Mouse (Mus musculus) ES-Bruce4 (cell line): ENCODE data around the gene Satb2.

Source experiments
- CTCF ChIP-seq: IDR thresholded peaks from one replicate; pipeline ENCODE4 v1.8.1; 2011; ENCODE audit warnings: low read depth, low read length
- POLR2A ChIP-seq: IDR thresholded peaks from one replicate; pipeline ENCODE4 v1.8.1; 2011; ENCODE audit warnings: low read length; ENCODE audit not compliant: insufficient read depth

DNA sequence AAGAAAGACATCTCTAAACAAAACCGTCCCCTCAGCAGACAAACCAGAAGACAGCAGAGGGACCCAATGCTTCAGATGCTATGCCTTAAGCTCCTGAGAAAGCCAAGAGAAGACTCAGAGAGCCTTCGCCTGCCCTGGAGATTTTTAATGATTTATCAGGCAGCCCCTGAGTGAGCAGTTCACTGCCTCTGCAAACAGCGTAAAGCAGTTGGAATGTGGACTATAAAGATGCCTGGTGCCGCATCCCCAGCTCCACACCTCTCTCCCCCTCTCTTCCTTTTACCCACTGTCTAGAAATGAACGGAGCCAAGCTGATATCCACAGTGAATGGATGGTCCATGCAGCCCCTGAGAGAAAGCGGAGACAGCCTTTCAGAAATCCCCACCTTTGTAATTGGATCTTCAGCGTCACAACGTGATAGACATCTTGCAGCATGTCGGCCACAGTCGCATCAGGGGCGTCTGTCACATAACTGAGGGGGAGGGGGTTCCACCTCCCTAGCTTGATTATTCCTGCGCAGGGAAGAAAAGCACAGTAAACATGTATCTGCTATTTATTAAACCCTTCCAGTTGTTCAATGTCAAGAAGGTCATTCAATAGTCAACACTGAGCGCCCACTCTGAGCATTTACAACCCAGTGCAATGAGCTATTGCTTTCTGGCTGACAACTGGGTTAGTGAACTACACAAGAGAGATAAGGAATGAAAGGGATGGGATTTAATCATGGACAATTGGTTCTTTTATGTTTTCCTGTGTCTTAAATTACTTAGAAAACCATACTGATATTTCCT, 79.6 kb downstream of the Satb2 start:
- TF ChIP-seq CTCF (no peak), POLR2A (no peak)
